Mouse (Mus musculus): ENCODE measurements around the gene Krt6a.

DNA sequence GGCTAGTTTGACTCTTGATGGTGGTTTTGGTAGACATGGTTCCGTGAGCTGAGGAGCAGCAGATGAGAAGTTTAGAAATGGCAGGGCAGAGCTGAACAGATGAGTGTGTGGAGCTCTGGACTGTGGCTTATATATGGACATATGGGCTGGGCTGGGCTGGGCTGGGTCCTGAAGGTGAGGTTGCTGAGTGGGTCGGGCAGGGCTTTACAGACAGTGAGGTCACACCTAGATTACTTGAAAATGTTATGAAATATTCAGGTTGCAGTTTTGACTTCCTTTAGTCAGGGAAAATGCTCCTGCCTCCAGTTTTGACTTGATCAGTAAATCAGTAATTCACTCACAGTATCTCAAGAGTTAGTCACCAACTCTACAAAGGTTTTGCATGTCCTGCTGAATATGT, 13.9 kb downstream of the Krt6a start, which contains the start of gene Krt6b:
- no peak for TF ChIP-seq CTCF (IDR thresholded peaks at IDR 0.05; ENCODE audit: low read depth)
- TF ChIP-seq EP300 (optimal IDR thresholded peaks at IDR 0.05), result no peak
